Mouse (Mus musculus): ENCODE results near the gene Pnp2. TPM values are rescaled to one million over a fixed set of nuclear protein-coding genes. Genes with fewer than 3 reads are reported as not detected.
A peak's percentile ranks its signal among the peaks of the same experiment; 100 is the strongest.

Pnp2 gene
- total RNA-seq, 1 experiment from 2014 or later, result 4.7 TPM

- ATAC-seq (replicated peaks in 1 of 2; ENCODE audit: insufficient read depth in 1 of 2, low FRiP score in 2 of 2, low TSS enrichment in 1 of 2, low read depth in 1 of 2, poor library complexity in 2 of 2, severe bottlenecking in 2 of 2), result peak; percentile 46 to 75; a peak in 3 of 4 replicates
Observed at GRCm38 (mm10) chr14:50981207-50981606, 25.4 kb downstream of the Pnp2 start.

- no peak for ATAC-seq (replicated peaks in 1 of 2; ENCODE audit: insufficient read depth in 1 of 2, low FRiP score in 2 of 2, low TSS enrichment in 1 of 2, low read depth in 1 of 2, poor library complexity in 2 of 2, severe bottlenecking in 2 of 2)
Observed at GRCm38 (mm10) chr14:50981837-50982236, 26.0 kb downstream of the Pnp2 start.

- ATAC-seq (replicated peaks in 1 of 2; ENCODE audit: insufficient read depth in 1 of 2, low FRiP score in 2 of 2, low TSS enrichment in 1 of 2, low read depth in 1 of 2, poor library complexity in 2 of 2, severe bottlenecking in 2 of 2), result no peak
Observed at GRCm38 (mm10) chr14:50987668-50988067, 31.9 kb downstream of the Pnp2 start.

- peak; percentile 39 to 58; a peak in 3 of 4 replicates for ATAC-seq (replicated peaks in 1 of 2; ENCODE audit: insufficient read depth in 1 of 2, low FRiP score in 2 of 2, low TSS enrichment in 1 of 2, low read depth in 1 of 2, poor library complexity in 2 of 2, severe bottlenecking in 2 of 2)
Observed at GRCm38 (mm10) chr14:50991037-50991436, 35.2 kb downstream of the Pnp2 start.

GRCm38 (mm10) chr14:50997088-50997487 lies 41.3 kb downstream of the Pnp2 start:
- ATAC-seq (replicated peaks in 1 of 2; ENCODE audit: insufficient read depth in 1 of 2, low FRiP score in 2 of 2, low TSS enrichment in 1 of 2, low read depth in 1 of 2, poor library complexity in 2 of 2, severe bottlenecking in 2 of 2), result peak; percentile 80 to 87

GRCm38 (mm10) chr14:50997999-50998666 lies 42.3 kb downstream of the Pnp2 start:
- ATAC-seq (replicated peaks in 1 of 2; ENCODE audit: insufficient read depth in 1 of 2, low FRiP score in 2 of 2, low TSS enrichment in 1 of 2, low read depth in 1 of 2, poor library complexity in 2 of 2, severe bottlenecking in 2 of 2), result peak; percentile 57 to 76

- no peak for ATAC-seq (replicated peaks in 1 of 2; ENCODE audit: insufficient read depth in 1 of 2, low FRiP score in 2 of 2, low TSS enrichment in 1 of 2, low read depth in 1 of 2, poor library complexity in 2 of 2, severe bottlenecking in 2 of 2)
Observed at GRCm38 (mm10) chr14:51007152-51007801, 51.5 kb downstream of the Pnp2 start, which contains the start of gene Rnase10. Gene Rnase10 (plus strand): TSS chr14:51007751.

- ATAC-seq (replicated peaks in 1 of 2; ENCODE audit: insufficient read depth in 1 of 2, low FRiP score in 2 of 2, low TSS enrichment in 1 of 2, low read depth in 1 of 2, poor library complexity in 2 of 2, severe bottlenecking in 2 of 2), result peak; percentile 56 to 72
Observed at GRCm38 (mm10) chr14:51007914-51008713, 52.3 kb downstream of the Pnp2 start.

GRCm38 (mm10) chr14:51008781-51009180 lies 53.0 kb downstream of the Pnp2 start:
- no peak for ATAC-seq (replicated peaks in 1 of 2; ENCODE audit: insufficient read depth in 1 of 2, low FRiP score in 2 of 2, low TSS enrichment in 1 of 2, low read depth in 1 of 2, poor library complexity in 2 of 2, severe bottlenecking in 2 of 2)

GRCm38 (mm10) chr14:51009572-51009971 lies 53.8 kb downstream of the Pnp2 start:
- ATAC-seq (replicated peaks in 1 of 2; ENCODE audit: insufficient read depth in 1 of 2, low FRiP score in 2 of 2, low TSS enrichment in 1 of 2, low read depth in 1 of 2, poor library complexity in 2 of 2, severe bottlenecking in 2 of 2), result no peak

Other genes starting within 250 kb of the Pnp2 start
- not detected in 2 replicates for gene Olfr748, start 248.6 kb upstream of the Pnp2 start, total RNA-seq (2017)
- gene Olfr749, start 210.9 kb upstream of the Pnp2 start, total RNA-seq (2017), result not detected in 2 replicates
- gene Ttc5, start 170.5 kb upstream of the Pnp2 start, total RNA-seq (2017), result 38.0 and 55.2 TPM in 2 replicates
- gene Ccnb1ip1, start 148.3 kb upstream of the Pnp2 start, total RNA-seq (2017), result not detected in 2 replicates
- gene Parp2, start 148.2 kb upstream of the Pnp2 start, total RNA-seq (2017), result 91.4 and 97.5 TPM in 2 replicates
- 6.6 and 24.2 TPM in 2 replicates for gene Tep1, start 85.4 kb upstream of the Pnp2 start, total RNA-seq (2017)
- not detected in 2 replicates for gene Klhl33, start 58.5 kb upstream of the Pnp2 start, total RNA-seq (2017)
- gene Osgep, start 31.1 kb upstream of the Pnp2 start, total RNA-seq (2017), result 106 and 113 TPM in 2 replicates
- gene Apex1, start 31.0 kb upstream of the Pnp2 start, total RNA-seq (2017), result 136 and 150 TPM in 2 replicates
- gene Pip4p1, start 25.1 kb upstream of the Pnp2 start, total RNA-seq (2017), result 9.0 and 15.9 TPM in 2 replicates
- gene Pnp, start 24.9 kb upstream of the Pnp2 start, total RNA-seq (2017), result 101 and 172 TPM in 2 replicates
- 45.7 and 69.8 TPM in 2 replicates for gene Gm49342, start 11.5 kb upstream of the Pnp2 start, total RNA-seq (2017)
- not detected in 2 replicates for gene Rnase10, start 51.8 kb downstream of the Pnp2 start, total RNA-seq (2017)
- not detected in 2 replicates for gene Rnase9, start 85.9 kb downstream of the Pnp2 start, total RNA-seq (2017)
- not detected in 2 replicates for gene Rnase11, start 94.2 kb downstream of the Pnp2 start, total RNA-seq (2017)
- 5.3 TPM in 1 of 2 replicates, not detected in the other for gene Rnase12, start 101.7 kb downstream of the Pnp2 start, total RNA-seq (2017)
- not detected in 2 replicates for gene Olfr750, start 118.4 kb downstream of the Pnp2 start, total RNA-seq (2017)
- gene Rnase4, start 135.1 kb downstream of the Pnp2 start, total RNA-seq (2017), result 3.3 and 6.2 TPM in 2 replicates
- 5.9 TPM in 1 of 2 replicates, not detected in the other for gene Ang, start 135.2 kb downstream of the Pnp2 start, total RNA-seq (2017)
- not detected in 2 replicates for gene Eddm3b, start 158.4 kb downstream of the Pnp2 start, total RNA-seq (2017)
- gene Rnase6, start 167.9 kb downstream of the Pnp2 start, total RNA-seq (2017), result 66.9 and 80.2 TPM in 2 replicates
- not detected in 2 replicates for gene Rnase1, start 190.8 kb downstream of the Pnp2 start, total RNA-seq (2017)
- gene Rnase2b, start 206.3 kb downstream of the Pnp2 start, total RNA-seq (2017), result not detected in 2 replicates
- not detected in 2 replicates for gene Ang2, start 243.2 kb downstream of the Pnp2 start, total RNA-seq (2017)
- not detected in 2 replicates for gene Ear14, start 247.4 kb downstream of the Pnp2 start, total RNA-seq (2017)